In the genomic region with DNA sequence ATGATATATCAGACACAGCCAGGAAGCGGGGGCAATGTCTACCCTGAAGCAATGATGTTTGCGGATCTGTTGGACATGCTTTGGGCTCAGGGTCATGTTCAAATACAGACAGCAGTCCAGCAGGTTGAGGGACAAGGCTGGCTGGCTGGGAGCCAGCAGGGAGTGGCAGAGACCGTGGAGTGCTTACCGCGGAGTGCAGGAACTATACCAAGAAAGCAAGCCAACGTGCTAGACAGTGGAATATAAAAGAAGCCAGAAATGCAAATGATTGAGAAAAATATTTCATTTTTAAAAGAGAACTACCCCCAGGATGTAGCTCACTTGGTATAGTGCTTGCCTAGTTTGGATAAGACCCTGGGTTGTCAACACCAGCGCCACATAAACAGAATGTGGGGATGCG, we compare ENCODE assay signal across 11 mouse cellular contexts.
DNase-seq lines count a peak whose midpoint lies in the region; ATAC-seq and TF ChIP-seq lines count a peak whose summit lies in the region.
"Had no signal": no experiment of that assay in that cellular context is flagged by ENCODE, and none has a peak within 500 bp of the region (broad histone marks: within the 10 kb centered on the region; RNA-seq: fewer than 3 reads in every experiment).

No protein-coding gene starts in this region.

- no peaks in the 10 kb centered on the region for H3K9me3 ChIP-seq in liver, embryonic 14.5 days (ENCODE audit: control insufficient read depth, low read length)
- no peaks in the 10 kb centered on the region for H3K9me3 ChIP-seq in stomach, postnatal 0 days (ENCODE audit: control insufficient read depth, low read length)
- H3K9me3 ChIP-seq: embryonic facial prominence, embryonic 13.5 days; heart, embryonic 13.5 days; neural tube, embryonic 13.5 days had no signal

- no peaks in the 10 kb centered on the region; the same call in 1 of the 2 replicates for H3K27me3 ChIP-seq in cerebellum, adult 2 months (ENCODE audit: control insufficient read depth, insufficient read depth, low read length)
- no peaks in the 10 kb centered on the region for H3K27me3 ChIP-seq in liver, embryonic 14.5 days (ENCODE audit: control insufficient read depth, insufficient read depth, low read length)
- no peaks in the 10 kb centered on the region for H3K27me3 ChIP-seq in stomach, postnatal 0 days (ENCODE audit: control insufficient read depth, insufficient read depth, low read length)
- H3K27me3 ChIP-seq: neural tube, embryonic 13.5 days had no signal

- no peak overlapping the region for H3K9ac ChIP-seq in liver, embryonic 14.5 days (replicated peaks)
- H3K9ac ChIP-seq in stomach, postnatal 0 days (ENCODE audit: low read length): no peak overlapping the region
- H3K9ac ChIP-seq: embryonic facial prominence, embryonic 13.5 days; heart, embryonic 13.5 days; neural tube, embryonic 13.5 days had no signal

- TF ChIP-seq POLR2A in cerebellum, adult 2 months (IDR thresholded peaks at IDR 0.05; ENCODE audit: borderline replicate concordance, insufficient read depth, low read length): no peak

- 0 out of 2 replicates have a peak, but pooled peaks have one; percentile 27 for ATAC-seq in liver, embryonic 14.5 days (ENCODE audit: insufficient read depth)
- ATAC-seq in stomach, postnatal 0 days (ENCODE audit: low FRiP score, low TSS enrichment): peak; percentile 79; the same call in 1 of the 2 replicates
- no peak for ATAC-seq in activated CD4-positive, CD25-positive, alpha-beta regulatory T cell, adult 4 months

- TF ChIP-seq CTCF in cerebellum, adult 2 months (IDR thresholded peaks at IDR 0.05; ENCODE audit: borderline replicate concordance, insufficient read depth, low read depth, low read length): no peak
- no peak for TF ChIP-seq CTCF in liver, embryonic 14.5 days (IDR thresholded peaks at IDR 0.05; ENCODE audit: low read depth)
- TF ChIP-seq CTCF in stomach, postnatal 0 days (IDR thresholded peaks at IDR 0.05; ENCODE audit: low read depth): peak; percentile 25

- peak; percentile 44 to 53 for DNase-seq in cerebellum, postnatal 14 days
- no peak for DNase-seq in cerebellum, adult 2 months
- DNase-seq in ovary, postnatal 36 days (ENCODE audit: low spot score): peak; percentile 40
- no peak for DNase-seq in ovary, postnatal 14 days (ENCODE audit: low spot score)
- DNase-seq in liver, embryonic 14.5 days (ENCODE audit: low read depth in 3 of 3, low spot score in 3 of 3): no peak
- peak; percentile 86 for DNase-seq in stomach, postnatal 0 days (ENCODE audit: low spot score)
- no peak for DNase-seq in neural tube, embryonic 10.5 days (ENCODE audit: extremely low spot score, low spot score)

- WGBS in cerebellum, adult 2 months: 44% methylated on average over 8 of the region's 8 CpGs
- 60% methylated on average over 8 of the region's 8 CpGs for WGBS in liver, embryonic 14.5 days (ENCODE audit: insufficient replicate concordance)
- WGBS in stomach, postnatal 0 days: 48% methylated on average over 8 of the region's 8 CpGs

- H3K4me2 ChIP-seq in liver, embryonic 14.5 days (ENCODE audit: low read depth): no peak overlapping the region
- H3K4me2 ChIP-seq in stomach, postnatal 0 days (replicated peaks; ENCODE audit: low read depth): no peak overlapping the region
- H3K4me2 ChIP-seq: embryonic facial prominence, embryonic 13.5 days; heart, embryonic 13.5 days; neural tube, embryonic 13.5 days had no signal

- H3K4me1 ChIP-seq in cerebellum, adult 2 months (ENCODE audit: control insufficient read depth, insufficient read depth, low read length): no peaks in the 10 kb centered on the region
- peaks cover 0 to 16% of the 10 kb centered on the region in 2 experiments; a peak in 3 of 4 replicates for H3K4me1 ChIP-seq in liver, embryonic 14.5 days (replicated peaks; ENCODE audit: control insufficient read depth in 2 of 2, insufficient read depth in 2 of 2, low read length in 1 of 2)
- H3K4me1 ChIP-seq in stomach, postnatal 0 days (replicated peaks; ENCODE audit: control insufficient read depth, insufficient read depth): no peaks in the 10 kb centered on the region

- H3K4me3 ChIP-seq in cerebellum, adult 2 months (replicated peaks; ENCODE audit: insufficient read depth, low read depth, low read length): no peak overlapping the region
- no peak overlapping the region for H3K4me3 ChIP-seq in liver, embryonic 14.5 days (ENCODE audit: insufficient read depth in 1 of 2, low read depth in 2 of 2, low read length in 2 of 2)
- H3K4me3 ChIP-seq in stomach, postnatal 0 days (ENCODE audit: low read depth, low read length): no peak overlapping the region
- H3K4me3 ChIP-seq: embryonic facial prominence, embryonic 13.5 days; heart, embryonic 13.5 days; neural tube, embryonic 13.5 days had no signal

- no peak for TF ChIP-seq EP300 in liver, embryonic 14.5 days (IDR thresholded peaks at IDR 0.05; ENCODE audit: low read depth)
- TF ChIP-seq EP300 in stomach, postnatal 0 days (optimal IDR thresholded peaks at IDR 0.05): no peak

- H3K27ac ChIP-seq in cerebellum, adult 2 months (ENCODE audit: insufficient read depth, low read length): no peak overlapping the region
- H3K27ac ChIP-seq in liver, embryonic 14.5 days: no peak overlapping the region
- H3K27ac ChIP-seq in stomach, postnatal 0 days (replicated peaks): no peak overlapping the region
- H3K27ac ChIP-seq: embryonic facial prominence, embryonic 13.5 days; heart, embryonic 13.5 days; neural tube, embryonic 13.5 days had no signal

- no peaks in the 10 kb centered on the region for H3K36me3 ChIP-seq in liver, embryonic 14.5 days (replicated peaks; ENCODE audit: control insufficient read depth, insufficient read depth, low read depth)
- no peaks in the 10 kb centered on the region for H3K36me3 ChIP-seq in stomach, postnatal 0 days (ENCODE audit: control insufficient read depth, insufficient read depth, low read length)
- H3K36me3 ChIP-seq: embryonic facial prominence, embryonic 13.5 days; heart, embryonic 13.5 days; neural tube, embryonic 13.5 days had no signal

Comparison
In these comparisons a context has a peak if more than half of its experiments do, and no peak if none do; other contexts are left out.
1. DNase-seq: peak in cerebellum, postnatal 14 days (2 of 2), ovary, postnatal 36 days (single experiment) and stomach, postnatal 0 days (single experiment); none in cerebellum, adult 2 months (0 of 2), ovary, postnatal 14 days (single experiment), liver, embryonic 14.5 days (0 of 3) and neural tube, embryonic 10.5 days (single experiment).